Mouse (Mus musculus) ovary, adult 2 months (tissue): Measurements from ENCODE around the gene Taar4. TPM values are rescaled to one million over a fixed set of nuclear protein-coding genes. Genes with fewer than 3 reads are reported as not detected.

Experiments used
- polyA plus RNA-seq: library from polyadenylated mRNA; depleted of rRNA; stranded (reverse); fragments of >200 nt; gene quantifications from 2 replicates; pipeline ENCODE4 v1.2.3, GENCODE M21; 2012; rRNA removed

Taar4 gene
- polyA plus RNA-seq: not detected in 2 replicates

DNA sequence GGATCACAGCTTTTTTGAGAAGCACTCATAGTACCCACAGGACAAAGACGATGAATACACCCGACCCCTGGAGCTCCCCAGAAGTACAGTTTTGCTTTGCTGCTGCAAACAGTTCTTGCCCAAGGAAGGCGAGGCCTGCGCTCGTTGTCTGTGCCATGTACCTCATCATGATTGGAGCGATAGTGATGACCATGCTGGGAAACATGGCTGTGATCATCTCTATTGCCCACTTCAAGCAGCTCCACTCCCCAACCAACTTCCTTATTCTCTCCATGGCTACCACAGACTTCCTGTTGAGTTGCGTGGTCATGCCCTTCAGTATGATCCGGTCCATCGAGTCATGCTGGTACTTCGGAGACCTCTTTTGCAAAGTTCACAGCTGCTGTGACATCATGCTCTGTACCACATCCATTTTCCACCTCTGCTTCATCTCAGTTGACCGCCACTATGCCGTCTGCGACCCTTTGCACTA, at the start of gene Taar4:
Gene Taar4, plus strand, starts transcription at position 51 of the 472 bp plus-strand sequence.

DNA sequence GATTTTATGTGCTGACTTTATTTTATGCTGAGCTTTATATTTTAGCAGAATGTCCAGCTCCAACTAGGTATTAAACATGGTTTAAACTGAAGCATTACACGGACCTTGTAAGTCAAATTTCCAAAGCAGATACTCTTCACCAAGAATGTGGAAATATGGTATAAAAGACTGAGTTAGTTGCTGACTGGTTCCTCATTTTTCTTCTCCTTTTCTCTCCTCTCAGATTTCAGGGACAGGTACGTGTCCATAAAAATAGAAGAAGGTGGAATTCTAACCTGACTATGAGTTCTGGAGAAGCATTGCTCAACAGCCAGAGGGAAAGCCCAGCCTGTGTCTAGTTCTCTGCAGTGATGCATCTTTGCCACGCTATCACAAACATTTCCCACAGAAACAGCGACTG, 40.2 kb upstream of the Taar4 start, which contains the start of gene Taar1:
Gene Taar1, plus strand, starts transcription at position 301 of the 400 bp plus-strand sequence.

DNA sequence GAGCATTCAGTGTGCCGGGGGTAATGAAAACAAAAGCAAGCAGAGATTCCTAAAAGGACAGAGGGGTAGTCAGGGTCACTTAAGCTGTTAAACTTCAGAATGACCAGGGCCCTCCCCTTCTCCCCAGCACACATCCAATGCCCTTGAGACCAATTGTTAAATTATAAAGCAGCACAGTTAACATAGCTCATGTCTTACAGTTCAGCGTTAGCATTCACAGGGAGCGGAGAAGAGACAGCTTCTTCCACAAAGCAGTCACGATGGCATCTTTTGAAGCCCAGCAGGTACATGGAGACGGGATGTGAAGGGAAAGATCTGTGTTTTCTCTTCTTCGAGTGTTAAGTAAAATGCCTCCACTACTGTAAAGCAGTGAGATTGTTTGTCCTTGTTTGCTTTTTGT, 22.0 kb upstream of the Taar4 start, which contains the start of gene Taar2:
Gene Taar2, plus strand, starts transcription at position 261 of the 400 bp plus-strand sequence.

DNA sequence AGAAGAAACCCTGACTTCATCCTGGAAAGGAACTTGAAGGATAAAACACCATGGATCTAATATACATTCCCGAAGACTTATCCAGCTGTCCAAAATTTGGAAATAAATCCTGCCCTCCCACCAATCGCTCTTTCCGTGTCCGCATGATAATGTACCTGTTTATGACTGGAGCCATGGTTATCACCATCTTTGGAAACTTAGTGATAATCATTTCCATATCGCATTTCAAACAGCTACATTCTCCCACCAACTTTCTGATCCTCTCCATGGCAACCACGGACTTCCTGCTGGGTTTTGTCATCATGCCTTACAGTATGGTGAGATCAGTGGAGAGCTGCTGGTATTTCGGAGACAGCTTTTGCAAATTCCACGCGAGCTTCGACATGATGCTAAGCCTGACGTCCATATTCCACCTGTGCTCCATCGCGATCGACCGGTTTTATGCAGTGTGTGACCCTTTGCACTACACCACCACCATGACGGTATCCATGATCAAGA, 10.7 kb upstream of the Taar4 start, which contains the start of gene Taar3:
Gene Taar3, plus strand, starts transcription at position 51 of the 498 bp plus-strand sequence.

DNA sequence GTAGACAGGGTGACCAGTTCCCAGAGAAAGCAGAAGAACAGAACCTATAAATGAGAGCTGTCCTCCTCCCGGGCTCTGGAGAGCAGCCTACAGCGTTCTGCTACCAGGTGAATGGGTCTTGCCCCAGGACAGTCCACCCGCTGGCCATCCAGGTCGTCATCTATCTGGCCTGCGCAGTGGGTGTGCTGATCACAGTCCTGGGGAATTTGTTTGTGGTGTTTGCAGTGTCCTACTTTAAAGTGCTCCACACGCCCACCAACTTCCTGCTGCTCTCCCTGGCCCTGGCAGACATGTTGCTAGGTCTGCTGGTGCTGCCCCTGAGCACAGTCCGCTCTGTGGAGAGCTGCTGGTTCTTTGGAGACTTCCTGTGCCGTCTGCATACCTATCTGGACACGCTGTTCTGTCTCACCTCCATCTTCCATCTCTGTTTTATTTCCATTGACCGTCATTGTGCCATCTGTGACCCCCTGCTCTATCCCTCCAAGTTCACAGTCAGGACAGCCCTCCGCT, 10.4 kb downstream of the Taar4 start, which contains the start of gene Taar5:
Gene Taar5, plus strand, starts transcription at position 51 of the 510 bp plus-strand sequence.

DNA sequence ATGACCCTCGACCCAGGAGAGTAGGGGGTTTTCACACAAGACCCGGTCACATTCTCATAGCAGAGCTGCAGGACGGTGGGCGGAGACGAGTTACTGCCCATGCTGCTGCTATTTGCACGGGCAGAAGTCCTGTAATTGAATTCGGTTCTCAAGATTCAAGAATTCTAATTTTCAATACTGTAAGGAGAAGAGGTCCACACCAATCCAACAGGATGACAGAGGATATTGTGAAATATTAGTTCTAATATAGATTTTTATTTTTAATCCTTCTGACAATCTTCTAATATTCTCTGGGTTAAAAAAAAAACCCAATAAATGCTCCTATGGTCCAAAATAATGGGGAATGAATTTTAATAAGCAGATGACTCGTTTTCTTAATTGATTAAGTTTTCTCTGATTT, 25.3 kb downstream of the Taar4 start, which contains the start of gene Taar6:
Gene Taar6, minus strand, starts transcription at position 101 of the 400 bp plus-strand sequence.

DNA sequence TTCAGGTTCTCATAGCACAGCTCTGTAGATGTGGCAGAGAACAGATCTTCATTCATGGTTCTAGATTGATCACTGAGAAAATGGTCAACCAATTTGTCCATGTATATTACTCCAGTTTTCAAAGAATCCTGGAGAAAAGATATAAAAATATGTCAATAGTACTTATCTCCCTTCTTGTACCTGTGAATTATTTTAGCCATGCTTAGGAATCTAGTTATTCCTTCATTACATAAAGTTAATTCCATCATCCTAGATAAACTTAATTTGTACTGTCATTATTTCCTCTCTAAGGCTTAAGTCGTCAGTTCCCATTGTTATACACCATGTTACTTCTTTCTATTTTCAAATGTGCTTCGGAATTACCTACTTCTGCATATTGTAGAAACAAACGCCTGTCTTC, 33.1 kb downstream of the Taar4 start, which contains the start of gene Taar7a:
Gene Taar7a, minus strand, starts transcription at position 101 of the 400 bp plus-strand sequence.

DNA sequence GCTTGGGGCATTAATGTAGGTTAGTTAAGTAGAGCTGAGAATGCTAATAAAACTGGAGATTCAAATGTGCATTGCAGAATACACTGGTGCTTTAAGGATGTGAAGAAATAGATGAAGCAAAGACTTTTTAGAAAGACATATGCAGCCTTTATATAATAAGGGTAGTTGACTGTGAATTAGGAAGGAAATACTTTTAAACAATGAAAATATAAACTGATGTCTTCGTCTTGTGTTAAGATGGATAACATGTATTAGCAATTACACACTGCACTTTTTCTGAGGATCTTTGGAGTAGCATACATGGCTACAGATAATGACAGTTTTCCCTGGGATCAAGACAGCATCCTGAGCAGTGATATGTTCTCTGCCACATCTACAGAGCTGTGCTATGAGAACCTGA, 39.3 kb downstream of the Taar4 start, which contains the start of gene Taar7b:
Gene Taar7b, plus strand, starts transcription at position 301 of the 400 bp plus-strand sequence.

Other genes starting within 250 kb of the Taar4 start
- 2,181 and 2,376 TPM in 2 replicates for gene Rps12, start 173.2 kb upstream of the Taar4 start, polyA plus RNA-seq
- 9.4 and 15.9 TPM in 2 replicates for gene Slc18b1, start 163.5 kb upstream of the Taar4 start, polyA plus RNA-seq
- 0.96 and 1.1 TPM in 2 replicates for gene Vnn3, start 109.0 kb upstream of the Taar4 start, polyA plus RNA-seq
- gene Vnn1, start 65.8 kb upstream of the Taar4 start, polyA plus RNA-seq: 13.5 and 22.5 TPM in 2 replicates
- gene Taar1, start 40.1 kb upstream of the Taar4 start, polyA plus RNA-seq: not detected in 2 replicates
- gene Taar2, start 21.9 kb upstream of the Taar4 start, polyA plus RNA-seq: not detected in 2 replicates
- gene Taar3, start 10.9 kb upstream of the Taar4 start, polyA plus RNA-seq: not detected in 2 replicates
- gene Taar5, start 10.2 kb downstream of the Taar4 start, polyA plus RNA-seq: not detected in 2 replicates
- not detected in 2 replicates for gene Taar6, start 25.2 kb downstream of the Taar4 start, polyA plus RNA-seq
- gene Taar7a, start 33.0 kb downstream of the Taar4 start, polyA plus RNA-seq: not detected in 2 replicates
- not detected in 2 replicates for gene Taar7b, start 39.4 kb downstream of the Taar4 start, polyA plus RNA-seq
- not detected in 2 replicates for gene Taar7d, start 66.7 kb downstream of the Taar4 start, polyA plus RNA-seq
- gene Taar7e, start 77.1 kb downstream of the Taar4 start, polyA plus RNA-seq: not detected in 2 replicates
- not detected in 2 replicates for gene Taar7f, start 89.0 kb downstream of the Taar4 start, polyA plus RNA-seq
- gene Taar8a, start 116.0 kb downstream of the Taar4 start, polyA plus RNA-seq: not detected in 2 replicates
- gene Taar8b, start 131.8 kb downstream of the Taar4 start, polyA plus RNA-seq: not detected in 2 replicates
- not detected in 2 replicates for gene Taar8c, start 141.4 kb downstream of the Taar4 start, polyA plus RNA-seq
- not detected in 2 replicates for gene Taar9, start 149.0 kb downstream of the Taar4 start, polyA plus RNA-seq
- 38.4 and 56.5 TPM in 2 replicates for gene Stx7, start 188.8 kb downstream of the Taar4 start, polyA plus RNA-seq